Mouse (Mus musculus): ENCODE results near the gene Srgap1.

Srgap1 gene

DNA sequence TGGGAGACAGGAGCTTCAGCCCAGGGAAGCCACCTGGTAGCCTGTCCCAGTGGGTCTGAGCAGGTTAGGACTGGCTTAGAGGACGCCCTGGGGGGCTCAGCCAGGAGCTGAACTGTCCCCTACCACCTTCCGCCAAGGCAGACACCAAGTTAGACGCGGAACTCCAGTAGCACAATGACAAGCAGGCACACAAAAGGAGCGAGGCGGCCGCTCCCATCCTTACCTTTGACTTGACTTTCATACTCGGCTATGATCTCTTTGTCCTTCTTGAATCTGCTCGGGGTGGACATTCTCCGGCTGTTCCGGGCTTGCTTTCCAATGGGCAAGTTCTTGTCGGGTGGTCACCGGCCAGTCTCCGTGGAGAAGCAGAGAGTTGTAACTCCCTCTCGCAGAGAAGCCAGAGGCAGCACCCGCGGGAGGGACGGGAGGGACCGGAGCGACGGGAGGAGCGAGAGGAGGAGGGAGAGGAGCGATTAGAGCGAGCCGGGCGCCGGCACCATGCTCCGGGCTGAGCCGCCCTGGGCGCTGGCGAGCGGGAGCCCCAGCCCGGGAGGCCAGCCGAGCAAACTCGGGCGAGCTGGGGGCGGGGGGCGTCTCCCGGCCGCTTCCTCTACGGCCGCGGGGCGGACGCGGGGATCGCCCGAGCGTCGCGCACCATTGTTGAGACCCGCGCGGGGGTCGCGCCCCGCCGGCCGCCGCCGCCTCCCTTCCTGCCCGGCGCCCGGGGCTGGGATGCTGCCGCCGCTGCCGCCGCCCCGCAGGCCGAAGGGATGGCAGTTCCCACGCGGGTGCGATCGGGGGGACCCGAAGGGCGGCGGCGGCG, at the start of gene Srgap1:
Srgap1 (minus strand) TSS at position 412 of the 823 bp plus-strand sequence.
- peak; percentile 68 for DNase-seq

DNA sequence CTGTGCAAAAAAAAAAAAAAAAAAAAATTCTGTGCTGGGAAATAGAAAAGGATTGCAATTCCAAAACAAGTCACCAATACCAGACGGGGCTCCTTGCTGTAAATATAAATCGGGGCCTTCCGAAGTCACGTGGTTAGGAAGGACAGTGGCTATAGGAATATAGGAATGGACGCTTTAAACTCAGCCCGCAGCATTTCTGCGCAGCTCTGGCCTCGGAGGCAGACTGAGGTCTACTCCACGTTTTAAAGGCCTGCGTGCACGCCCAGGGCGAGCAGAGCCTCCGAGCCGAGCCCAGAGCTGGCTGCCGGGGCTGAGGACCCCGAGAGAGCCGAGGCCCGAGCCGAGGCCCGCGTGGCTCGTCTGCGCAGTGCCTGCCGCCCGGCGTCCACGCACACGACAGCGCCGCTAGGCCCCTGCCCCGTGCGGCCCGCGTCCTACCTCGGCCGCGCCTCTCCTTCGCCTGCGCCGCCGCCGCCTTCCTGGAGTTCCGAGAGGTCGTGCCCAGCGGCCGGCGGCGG, 49.4 kb upstream of the Srgap1 start:
- DNase-seq: no peak

DNA sequence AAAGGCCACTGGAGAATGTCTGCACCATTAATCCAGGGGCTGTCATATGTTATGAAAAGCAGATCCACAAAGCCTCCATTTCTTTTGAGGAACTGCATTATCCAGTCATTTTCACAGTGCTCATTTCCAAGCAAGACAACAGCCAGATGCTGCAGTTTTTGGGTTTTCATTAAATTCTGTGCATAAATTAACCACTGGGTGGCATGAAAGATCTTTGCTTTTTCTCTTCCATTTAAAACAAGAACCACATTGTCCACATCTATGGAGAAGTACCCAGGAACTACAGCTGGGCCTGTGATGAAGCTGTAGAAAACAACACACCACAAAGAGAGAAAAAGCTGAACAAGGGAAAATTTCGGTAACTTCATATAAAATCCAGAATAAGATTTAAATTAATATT, 43.4 kb upstream of the Srgap1 start:
- no peak for DNase-seq

DNA sequence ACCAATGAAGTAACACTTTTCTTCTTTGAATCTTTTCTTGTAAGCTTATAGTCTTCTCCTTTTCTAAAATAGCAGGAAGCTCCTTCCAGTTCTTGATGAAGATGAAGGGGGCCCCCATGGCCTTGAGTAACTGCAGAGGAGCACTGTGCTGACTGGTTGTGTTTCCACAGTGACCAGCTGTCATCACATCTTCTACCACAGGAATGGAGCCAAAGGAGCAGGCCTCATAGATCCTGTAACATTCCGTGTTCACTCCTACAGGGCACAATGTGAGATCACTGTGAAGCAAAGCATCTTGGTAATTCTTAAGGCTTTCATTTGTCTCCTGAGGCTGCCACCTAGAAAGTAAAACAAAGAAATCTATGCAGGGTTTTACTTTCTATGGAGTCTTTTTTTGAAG, 34.2 kb upstream of the Srgap1 start:
- no peak for DNase-seq

DNA sequence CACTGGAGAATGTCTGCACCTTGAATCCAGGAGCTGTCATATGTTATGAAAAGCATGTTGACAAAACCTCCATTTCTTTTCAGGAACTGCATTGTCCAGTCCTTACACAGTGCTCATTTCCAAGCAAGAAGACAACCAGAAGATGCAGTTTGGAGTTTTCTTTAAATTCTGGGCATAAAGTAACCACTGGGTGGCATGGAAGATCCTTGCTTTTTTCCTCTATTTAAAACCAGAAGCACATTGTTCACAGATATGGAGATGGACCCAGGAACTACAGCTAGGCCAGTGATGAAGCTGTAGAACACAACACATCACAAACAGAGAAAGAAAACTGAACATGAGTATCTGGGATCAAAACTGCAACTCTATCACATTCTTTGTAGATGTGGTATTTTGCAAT, 22.0 kb upstream of the Srgap1 start:
- no peak for DNase-seq

DNA sequence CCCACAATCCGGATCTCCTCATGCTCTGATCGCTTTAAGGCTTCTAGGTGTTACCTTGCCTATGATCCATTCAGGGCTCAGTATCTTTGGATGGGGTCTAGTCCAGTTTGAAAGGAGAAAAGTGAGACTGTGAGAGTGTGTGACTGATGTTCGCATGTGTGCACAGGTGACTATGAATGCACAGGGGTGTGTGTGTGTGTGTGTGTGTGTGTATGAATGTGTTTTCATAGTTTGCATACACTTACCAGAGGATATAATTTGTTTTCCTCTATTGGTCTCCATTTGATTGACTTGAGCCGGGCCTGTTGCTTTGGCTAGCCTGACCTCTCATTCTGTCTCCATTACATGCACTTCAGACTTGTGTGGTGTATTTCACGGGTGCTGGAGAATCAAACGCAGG, 8.7 kb upstream of the Srgap1 start:
- DNase-seq: no peak

DNA sequence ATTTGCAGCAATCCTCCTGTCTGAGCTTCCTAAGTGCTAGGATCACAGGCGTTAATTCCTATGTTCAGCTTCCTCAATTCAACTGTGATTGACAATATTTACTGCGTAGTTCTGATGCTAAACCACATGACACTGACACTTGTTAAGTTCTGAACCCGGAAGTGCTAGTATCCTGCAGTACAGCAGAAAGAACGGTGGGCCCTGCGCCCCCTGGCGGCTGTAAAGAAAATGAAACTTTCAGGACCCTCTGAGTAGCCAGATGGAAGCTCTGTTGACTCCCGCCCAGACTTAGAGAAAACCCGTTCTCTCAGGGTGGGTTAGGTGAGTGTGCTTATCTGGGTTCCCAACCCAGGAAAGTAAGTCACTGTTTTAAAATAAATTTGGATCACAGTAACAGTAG, 7.4 kb upstream of the Srgap1 start:
- peak; percentile 64 for DNase-seq

DNA sequence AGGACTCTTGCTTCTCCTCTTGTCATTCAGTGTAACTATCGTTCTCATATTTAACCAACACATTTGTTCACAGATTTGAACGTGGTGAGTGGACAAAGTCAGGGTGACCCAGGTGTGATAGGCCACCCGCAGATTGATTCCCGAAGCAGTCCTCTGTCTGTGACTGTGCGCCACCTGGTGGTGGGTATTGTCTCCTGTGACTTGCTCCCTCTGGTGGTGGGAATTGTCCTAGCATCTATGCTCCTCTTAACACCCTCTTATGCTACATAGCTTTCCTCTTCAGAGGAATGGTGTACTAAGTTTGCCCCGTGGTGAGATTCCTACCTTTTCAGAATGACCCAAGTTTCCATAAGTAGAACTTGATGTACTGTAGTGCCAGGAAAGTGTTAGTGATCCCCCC, 4.7 kb upstream of the Srgap1 start:
- DNase-seq: peak; percentile 93

DNA sequence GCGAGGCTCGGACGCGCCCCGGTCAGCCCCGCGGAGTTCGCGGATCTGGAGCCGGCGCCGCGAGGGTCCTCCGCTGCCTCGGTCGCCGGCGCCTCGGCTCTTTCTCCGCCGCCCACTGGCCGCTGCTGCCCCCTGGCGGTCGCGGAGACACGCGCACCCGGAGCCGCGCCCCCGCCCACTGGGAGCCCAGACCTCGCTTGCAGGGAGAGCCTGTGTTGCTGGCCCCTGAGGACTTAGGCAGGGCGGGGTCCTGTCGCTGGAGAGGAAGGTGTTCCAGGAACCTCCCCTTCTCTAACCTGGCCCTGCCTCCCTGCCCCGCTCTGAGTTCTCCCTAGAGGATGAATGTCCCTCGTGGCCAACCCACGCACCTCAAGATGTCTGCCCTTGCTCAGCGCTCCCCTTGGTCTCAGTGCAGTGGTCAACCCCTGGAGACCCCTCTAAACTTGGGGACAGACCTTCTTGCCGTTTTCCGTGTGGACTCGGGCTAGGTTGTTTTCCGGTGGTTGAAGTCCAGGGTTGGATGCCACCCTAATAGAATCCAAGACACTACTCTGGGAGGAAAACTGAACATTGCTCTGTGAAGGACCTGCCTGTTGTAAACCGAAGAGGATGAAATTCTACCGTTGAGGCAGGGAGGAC, 731 bp upstream of the Srgap1 start:
- DNase-seq: peak; percentile 93

DNA sequence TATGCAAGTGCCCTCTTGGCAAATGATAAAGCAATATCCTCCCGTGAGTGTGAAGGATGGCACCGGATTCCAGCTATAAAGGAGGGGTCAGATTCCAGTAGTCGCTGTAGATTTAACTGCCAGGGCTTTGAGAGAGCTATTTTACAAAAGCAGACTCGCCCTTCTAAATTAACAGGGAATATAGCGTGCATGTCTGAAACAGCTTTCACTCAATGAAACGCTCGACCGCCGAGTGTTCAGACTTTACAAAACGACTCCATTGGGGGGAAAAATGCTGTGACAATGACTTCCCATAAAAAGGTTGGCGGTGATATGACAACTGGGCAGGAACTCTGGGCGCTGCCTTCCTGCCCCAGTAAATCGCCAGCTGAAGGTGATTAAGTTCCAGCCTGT, 608 bp downstream of the Srgap1 start:
- no peak for DNase-seq

DNA sequence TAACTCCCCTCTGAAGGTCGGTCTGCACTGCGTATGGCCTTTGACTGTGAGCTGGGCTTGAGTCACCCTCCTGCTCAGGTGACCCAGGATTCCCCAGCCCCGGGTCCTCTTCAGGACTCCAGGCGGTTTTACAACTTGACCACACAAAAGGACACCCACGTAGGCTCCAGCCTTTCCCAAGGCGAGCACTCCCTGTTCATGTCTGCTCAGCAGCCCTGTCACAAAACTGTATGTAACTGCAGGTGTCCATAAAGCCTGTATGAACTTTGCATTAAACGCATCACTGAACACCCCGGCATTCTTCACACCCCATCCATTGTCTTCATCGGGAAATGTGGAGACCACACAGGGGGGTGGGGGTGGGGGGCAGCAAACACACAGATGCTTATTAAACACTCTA, 1.2 kb downstream of the Srgap1 start:
- no peak for DNase-seq

DNA sequence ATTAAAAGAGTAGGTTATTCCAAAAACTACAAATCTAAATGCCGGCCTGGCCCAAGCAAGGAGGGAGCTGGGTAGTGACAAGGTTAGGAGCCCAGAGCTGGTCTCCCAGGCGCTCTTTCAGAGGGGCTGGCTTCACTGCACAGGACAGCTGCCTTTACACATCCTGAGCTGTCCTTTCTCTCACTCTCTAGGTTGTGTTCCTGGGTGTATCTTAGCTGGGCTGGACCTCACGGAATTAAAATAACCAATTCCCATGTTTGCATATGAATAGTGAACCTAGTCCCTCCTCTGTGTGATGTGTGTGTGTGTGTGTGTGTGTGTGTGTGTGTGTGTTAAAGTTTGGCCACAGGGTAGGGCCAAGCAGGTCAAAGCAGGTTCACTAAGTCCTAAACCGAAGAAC, 2.2 kb downstream of the Srgap1 start:
- DNase-seq: no peak

DNA sequence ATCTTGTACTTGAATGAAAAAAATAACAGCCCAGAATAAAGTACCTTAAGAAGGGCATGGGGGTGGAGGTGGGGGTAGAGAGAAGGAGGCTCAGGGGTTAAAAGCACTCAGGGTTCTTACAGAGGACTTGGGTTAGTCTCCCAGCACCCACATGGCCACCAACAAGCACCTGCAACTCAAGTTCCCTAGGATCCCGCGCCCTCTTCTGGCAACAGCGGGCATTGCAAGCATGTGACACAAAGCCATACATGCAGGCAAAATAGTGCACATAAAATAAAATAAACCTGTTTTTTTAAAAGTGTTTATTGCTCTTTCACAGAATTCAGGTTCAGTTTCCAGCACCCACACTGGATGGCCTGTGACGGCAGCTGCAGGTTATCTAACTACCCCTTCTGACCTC, 6.7 kb downstream of the Srgap1 start:
- DNase-seq: no peak

DNA sequence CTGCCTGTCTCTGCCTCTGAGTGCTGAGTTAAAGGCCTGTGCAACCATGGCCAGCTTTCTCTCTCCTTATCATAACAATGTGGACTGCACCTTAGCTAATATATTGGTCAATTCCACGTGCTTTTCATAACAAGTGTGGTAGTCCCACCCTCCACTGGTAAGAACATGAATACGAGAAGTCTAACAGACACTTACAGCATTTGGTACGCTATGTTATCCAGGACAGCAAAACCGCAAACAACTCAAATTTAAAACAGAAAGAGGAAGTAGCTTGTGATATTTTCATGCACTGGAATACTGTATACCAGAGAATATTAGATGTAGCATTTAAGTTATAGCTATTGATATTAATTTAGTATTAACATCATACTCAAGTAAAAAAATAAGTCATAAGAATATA, 7.5 kb downstream of the Srgap1 start:
- no peak for DNase-seq

DNA sequence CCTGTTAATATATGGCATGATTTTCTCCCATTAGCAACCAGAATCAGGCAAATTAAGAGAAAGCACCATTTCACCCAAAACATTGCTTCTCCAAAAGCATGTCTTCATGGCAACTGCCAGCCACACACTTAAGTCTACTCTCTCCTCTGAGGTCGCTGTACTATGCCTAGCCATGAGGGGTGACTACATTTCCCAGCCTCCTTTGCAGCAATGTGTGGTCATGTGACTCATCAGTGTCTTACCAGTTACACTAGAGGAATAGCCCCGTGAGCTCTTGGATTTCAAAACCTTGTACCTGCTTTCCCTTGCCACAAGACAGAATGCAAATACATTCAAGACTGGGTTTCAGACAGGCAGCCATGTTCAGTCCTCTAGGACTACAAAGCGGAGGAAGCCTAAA, 8.6 kb downstream of the Srgap1 start:
- DNase-seq: no peak

DNA sequence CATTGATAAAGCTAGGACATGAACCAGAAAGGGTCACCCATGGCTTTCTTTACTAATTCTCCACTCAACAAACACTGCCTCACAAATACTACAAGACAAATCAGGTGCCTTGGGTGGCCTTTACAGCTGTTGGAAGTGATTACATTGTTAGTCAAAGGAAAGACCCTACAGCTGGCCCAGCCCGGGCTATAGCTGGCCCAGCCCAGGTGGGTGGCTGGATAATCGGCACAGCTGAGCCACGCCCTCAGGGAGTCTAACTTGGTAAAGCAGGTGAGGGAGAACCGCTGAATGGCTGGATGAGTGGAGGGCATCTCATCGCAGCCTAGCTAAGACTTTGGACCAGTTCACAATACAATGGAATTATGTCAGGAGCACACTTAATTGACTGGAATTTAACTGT, 13.8 kb downstream of the Srgap1 start:
- DNase-seq: no peak

DNA sequence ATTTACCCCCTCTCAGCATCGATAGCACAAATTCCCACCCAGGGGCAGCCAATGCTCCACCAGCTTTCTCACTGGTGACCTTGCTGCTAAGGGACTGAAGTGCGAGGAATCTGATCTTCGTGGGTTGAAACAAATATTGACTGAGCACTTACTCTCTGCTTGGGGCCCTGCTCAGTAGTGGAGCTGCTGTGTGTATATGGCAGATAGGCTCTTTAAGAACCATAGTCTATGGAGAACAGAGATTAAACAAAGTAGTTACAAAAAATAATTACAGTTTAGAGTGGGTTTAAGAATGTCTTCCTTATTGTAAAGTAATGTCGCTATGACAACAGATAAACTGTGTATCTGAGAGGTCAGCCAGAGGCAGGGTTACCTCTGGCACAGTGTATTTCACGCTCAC, 16.7 kb downstream of the Srgap1 start:
- no peak for DNase-seq

DNA sequence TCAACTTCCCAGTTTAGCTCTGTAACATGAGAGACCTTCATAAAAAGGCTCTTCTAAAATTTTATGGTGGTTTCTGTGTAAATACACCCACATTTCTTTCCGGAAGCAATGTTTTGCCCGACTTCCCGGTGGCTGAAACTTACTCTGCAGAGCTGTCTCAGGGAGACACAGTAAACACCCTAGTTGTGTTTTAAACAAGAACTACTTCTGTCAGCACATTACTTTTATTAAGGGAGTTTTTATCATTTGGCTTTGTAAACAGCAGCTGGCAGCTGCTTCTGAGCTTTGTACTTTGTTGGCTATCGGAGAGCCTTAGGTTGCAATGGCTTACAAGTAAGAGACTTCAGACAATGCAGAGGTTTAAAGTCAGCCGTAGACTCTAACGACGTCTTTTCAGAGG, 17.4 kb downstream of the Srgap1 start:
- no peak for DNase-seq

DNA sequence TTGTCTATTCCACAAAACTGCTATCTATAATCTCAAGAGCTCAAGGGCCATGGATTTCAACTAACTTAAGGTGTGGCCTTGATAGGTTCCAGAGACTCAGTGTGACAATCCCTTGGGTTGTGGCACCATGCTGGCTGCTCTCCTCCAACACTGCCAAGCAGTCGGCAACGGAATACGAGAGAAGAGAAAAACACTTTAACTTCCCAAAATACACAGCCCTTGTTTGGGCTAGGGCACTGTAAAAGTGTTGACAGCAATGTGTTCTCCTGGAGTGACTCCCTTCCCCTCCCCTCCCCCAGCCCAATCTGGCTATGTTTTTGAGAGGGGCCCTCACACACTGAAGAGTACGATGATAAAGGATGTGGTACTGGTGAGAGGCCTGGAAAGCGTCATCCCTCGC, 21.9 kb downstream of the Srgap1 start:
- no peak for DNase-seq

DNA sequence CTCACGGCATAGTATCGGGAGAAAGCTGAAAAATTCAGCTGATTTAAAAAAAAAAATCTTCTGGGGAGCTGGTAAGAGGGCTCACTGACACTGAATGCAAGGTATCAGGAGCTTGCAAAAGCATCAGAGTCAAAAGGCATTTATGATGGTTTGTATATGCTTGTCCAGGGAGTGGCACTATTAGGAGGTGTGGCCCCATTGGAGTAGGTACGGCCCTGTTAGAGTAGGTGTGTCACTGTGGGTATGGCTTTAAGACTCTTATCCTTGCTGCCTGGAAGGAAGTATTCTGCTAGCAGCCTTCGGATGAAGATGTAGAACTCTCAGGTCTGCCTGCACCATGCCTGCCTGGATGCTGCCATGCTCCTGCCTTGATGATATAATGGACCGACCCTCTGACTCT, 26.2 kb downstream of the Srgap1 start:
- no peak for DNase-seq

DNA sequence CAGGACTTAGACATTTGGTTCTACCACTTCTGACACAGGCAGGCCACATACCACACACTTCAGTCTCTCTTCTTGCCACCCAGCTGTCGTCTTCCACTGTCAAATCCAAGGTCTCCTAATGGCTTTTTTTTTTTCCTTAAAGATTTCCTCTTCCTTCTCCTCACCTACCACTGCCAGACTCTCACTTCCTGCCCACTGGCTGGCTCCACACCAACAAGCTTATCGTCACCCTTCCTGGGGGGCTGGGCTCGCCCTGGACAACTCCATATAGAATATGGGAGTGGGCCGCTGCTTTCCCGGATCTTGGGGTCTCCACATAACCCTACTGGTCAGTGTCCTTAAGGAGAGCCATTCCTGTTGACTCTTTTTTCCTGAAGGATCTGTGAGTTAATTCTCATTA, 26.9 kb downstream of the Srgap1 start:
- peak; percentile 53 for DNase-seq

DNA sequence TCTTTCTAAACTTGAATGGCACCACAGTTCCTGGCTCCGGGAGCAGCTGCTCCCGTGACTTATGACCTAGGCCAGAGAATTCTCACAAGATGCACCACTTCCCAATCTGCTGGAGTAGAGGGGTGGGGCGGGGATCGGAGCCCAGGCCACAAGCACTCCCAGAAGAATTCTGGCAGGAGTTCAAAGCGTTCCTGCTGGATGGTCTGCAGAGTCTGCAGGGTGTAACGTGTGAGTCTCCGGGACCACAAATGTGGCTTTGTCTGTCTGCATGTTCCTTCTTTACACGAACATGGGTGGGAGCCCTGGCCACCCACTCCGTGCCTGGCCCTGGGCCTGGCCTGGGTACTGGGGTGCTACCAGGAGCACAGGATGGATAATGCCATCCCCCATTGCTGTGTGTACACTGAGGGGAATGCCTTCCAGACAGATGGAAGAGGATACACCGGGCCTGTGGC, 28.5 kb downstream of the Srgap1 start:
- DNase-seq: peak; percentile 71

DNA sequence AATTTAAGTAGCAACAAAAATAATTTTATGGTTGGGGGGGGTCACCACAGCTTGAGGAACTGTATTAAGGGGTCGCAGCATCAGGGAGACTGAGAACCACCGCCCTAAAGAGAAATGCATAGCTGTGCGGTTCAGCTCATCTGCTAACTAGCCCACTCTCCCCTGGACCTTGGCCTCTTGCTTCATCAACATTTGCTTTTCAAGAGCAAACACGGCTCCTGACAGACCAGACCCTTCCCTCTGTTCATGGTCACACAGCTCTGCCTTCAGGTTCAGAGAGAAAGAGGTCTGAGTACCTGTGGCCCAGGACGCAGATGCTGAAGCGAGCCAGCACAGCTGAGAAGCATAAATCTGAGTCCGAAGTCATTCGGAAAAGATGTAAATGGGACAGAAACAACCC, 29.4 kb downstream of the Srgap1 start:
- no peak for DNase-seq

DNA sequence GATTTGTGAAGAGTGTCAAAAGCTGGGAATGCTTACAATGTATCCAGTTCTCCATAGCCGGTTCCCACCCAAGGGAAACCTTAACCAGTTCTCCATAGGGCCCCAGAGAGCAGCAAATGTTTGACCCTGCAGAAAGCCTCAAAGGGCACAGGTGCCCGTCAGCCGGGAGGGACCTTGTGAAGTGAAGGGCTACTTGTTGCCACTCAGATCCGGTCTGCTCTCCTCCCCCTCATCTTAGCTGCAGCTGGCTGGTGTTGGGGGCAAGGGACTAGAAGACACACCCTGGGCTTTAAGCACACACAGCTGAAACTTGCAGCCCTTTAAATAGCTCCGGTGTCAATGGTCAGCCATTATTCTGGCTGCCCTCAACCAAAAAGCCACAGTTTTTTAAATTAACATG, 30.1 kb downstream of the Srgap1 start:
- no peak for DNase-seq

DNA sequence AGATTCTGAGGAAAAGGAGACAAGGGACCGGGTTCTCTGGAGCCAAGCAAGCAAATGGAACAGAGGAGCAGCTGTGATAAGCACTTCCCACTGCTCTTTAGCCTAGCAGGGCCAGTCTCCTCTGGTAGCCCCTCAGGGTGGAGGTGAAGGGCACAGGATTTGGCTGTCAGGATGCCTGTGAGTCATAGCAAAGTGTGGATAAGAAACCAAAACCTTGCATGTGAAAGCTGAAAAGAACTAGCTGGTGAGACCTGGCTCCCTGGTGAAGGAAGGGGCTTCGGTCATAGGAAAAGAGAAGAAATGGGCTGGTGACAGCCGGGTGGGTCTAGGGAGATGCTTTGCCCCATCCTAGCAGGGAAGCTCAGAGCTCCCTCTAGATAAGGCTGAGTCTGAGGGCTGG, 30.5 kb downstream of the Srgap1 start:
- DNase-seq: no peak

Data from lung, postnatal 14 days (tissue).